Mouse (Mus musculus) CD8-positive naive resting alpha-beta T cell, adult 57 days (primary cell): ENCODE data around the gene Olfr1023. TPM values are rescaled to one million over a fixed set of nuclear protein-coding genes. Genes with fewer than 3 reads are reported as not detected.

Experiments
- total RNA-seq: library from RNA; stranded (reverse); gene quantifications from one replicate; pipeline ENCODE4 v1.2.4, GENCODE M21; 2023

Olfr1023 gene
- not detected for total RNA-seq

DNA sequence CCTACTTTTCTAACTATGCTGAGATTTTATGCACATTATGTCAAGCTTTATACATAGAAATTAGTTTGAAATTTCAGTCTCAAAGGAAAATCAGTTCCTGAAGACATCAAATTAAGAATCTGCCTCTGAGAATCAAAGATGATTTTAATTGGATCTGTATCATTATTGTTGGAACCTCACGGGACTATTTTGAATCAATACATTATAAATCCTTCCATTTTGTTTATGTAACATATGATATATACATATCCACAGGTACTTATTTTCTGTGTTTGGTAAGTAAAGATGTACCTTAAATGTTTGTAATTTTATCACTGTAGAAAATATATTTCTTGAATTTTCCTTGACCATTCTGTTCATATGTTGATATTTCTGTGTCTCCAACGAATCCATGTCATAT lies at the start of gene Olfr1023:
Gene Olfr1023, plus strand, starts transcription at position 301 of the 400 bp plus-strand sequence.

GRCm38 (mm10) chr2:85845383-85845782 lies 40.1 kb upstream of the Olfr1023 start, which contains the start of gene Olfr1019:
Olfr1019 (minus strand) TSS chr2:85845483.

GRCm38 (mm10) chr2:85846730-85847129 lies 38.7 kb upstream of the Olfr1023 start, which contains the start of gene Olfr1020:
Olfr1020 (plus strand) TSS chr2:85847030.

DNA sequence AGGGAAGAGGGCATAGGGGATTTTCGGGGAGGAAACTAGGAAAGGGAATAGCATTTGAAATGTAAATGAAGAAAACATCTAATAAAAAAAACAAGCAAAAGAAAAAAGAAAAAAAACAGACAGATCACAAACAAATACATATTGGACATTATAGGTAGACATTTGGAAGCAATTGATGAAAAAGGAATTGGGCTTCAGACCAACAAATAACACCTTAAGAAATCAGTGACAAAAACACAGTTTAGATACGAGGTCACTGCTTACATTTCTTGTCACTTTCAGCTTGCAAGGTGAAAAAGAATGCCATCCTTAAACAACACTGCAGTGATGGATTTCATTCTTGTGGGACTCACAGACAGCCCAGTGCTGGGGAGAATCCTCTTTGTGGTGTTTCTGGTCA lies 17.1 kb upstream of the Olfr1023 start, which contains the start of gene Olfr1022:
Gene Olfr1022, plus strand, starts transcription at position 301 of the 400 bp plus-strand sequence.

DNA sequence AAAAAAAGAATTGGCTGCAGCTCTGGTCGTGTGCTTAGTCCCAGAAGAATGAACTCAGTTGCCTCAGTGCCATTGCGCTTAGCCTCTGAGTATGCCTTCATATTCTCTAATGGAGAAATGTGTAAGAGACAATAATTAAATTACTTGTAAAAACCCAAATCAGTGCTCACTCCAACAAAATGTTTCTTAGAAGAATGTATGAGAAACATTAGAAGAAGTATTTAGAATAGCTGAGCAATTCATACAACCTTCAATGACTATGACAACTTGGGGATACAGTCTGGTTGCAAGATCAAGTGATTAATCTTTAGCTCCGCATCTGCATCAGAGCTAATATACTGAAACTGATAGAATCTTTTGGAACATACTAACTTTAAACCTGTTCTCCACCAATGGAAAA lies 19.5 kb downstream of the Olfr1023 start, which contains the start of gene Olfr1024:
Gene Olfr1024, minus strand, starts transcription at position 101 of the 400 bp plus-strand sequence.

GRCm38 (mm10) chr2:85914893-85915292 lies 29.5 kb downstream of the Olfr1023 start, which contains the start of gene Olfr1025-ps1:
Olfr1025-ps1 (plus strand) TSS chr2:85915193.

DNA sequence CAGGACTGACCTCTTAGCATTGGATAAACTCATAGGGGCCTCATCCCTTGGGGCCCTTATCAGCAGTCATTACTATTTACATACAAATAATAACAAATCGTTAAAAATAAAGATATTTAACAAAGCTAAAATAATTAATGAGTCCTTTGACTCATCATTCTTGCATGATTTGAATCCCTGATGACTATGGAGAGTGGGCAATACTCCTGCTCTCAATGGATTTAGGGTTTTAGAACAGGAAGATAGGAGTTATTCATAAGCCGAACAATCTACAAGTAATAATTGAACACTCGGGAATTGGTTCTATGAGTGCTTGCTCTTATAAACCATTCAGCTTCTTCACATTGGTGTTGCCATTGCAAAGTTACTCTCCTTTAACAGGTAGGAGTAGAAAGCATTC lies 35.8 kb downstream of the Olfr1023 start, which contains the start of gene Olfr1026:
Gene Olfr1026, plus strand, starts transcription at position 301 of the 400 bp plus-strand sequence.

Other genes with a start within 250 kb of the Olfr1023 start
- gene Olfr1002, start 234.9 kb upstream of the Olfr1023 start, total RNA-seq, result not detected
- not detected for gene Olfr154, start 221.2 kb upstream of the Olfr1023 start, total RNA-seq
- gene Olfr1006, start 206.9 kb upstream of the Olfr1023 start, total RNA-seq, result not detected
- not detected for gene Olfr1008, start 196.2 kb upstream of the Olfr1023 start, total RNA-seq
- not detected for gene Olfr1009, start 170.2 kb upstream of the Olfr1023 start, total RNA-seq
- gene Olfr1012, start 122.9 kb upstream of the Olfr1023 start, total RNA-seq, result not detected
- not detected for gene Olfr1013, start 118.5 kb upstream of the Olfr1023 start, total RNA-seq
- gene Olfr1014, start 112.9 kb upstream of the Olfr1023 start, total RNA-seq, result not detected
- gene Olfr1015, start 103.6 kb upstream of the Olfr1023 start, total RNA-seq, result not detected
- gene Olfr1016, start 83.1 kb upstream of the Olfr1023 start, total RNA-seq, result not detected
- gene Olfr1018, start 67.2 kb upstream of the Olfr1023 start, total RNA-seq, result not detected
- gene Olfr1019, start 40.2 kb upstream of the Olfr1023 start, total RNA-seq, result not detected
- not detected for gene Olfr1020, start 38.6 kb upstream of the Olfr1023 start, total RNA-seq
- not detected for gene Olfr1022, start 17.0 kb upstream of the Olfr1023 start, total RNA-seq
- not detected for gene Olfr1024, start 19.4 kb downstream of the Olfr1023 start, total RNA-seq
- gene Olfr1025-ps1, start 29.6 kb downstream of the Olfr1023 start, total RNA-seq, result not detected
- not detected for gene Olfr1026, start 35.9 kb downstream of the Olfr1023 start, total RNA-seq
- gene Olfr1028, start 64.8 kb downstream of the Olfr1023 start, total RNA-seq, result 0.18 TPM
- not detected for gene Olfr1029, start 88.3 kb downstream of the Olfr1023 start, total RNA-seq
- gene Olfr1030, start 93.6 kb downstream of the Olfr1023 start, total RNA-seq, result not detected
- not detected for gene Olfr1031, start 104.7 kb downstream of the Olfr1023 start, total RNA-seq
- gene Olfr1032, start 119.9 kb downstream of the Olfr1023 start, total RNA-seq, result not detected
- gene Olfr1033, start 135.0 kb downstream of the Olfr1023 start, total RNA-seq, result not detected
- not detected for gene Olfr1034, start 160.2 kb downstream of the Olfr1023 start, total RNA-seq
- not detected for gene Olfr1036, start 188.4 kb downstream of the Olfr1023 start, total RNA-seq
- gene Olfr1037, start 201.7 kb downstream of the Olfr1023 start, total RNA-seq, result not detected